Mouse (Mus musculus): Measurements from ENCODE around the gene Iqsec1. TPM values are rescaled to one million over a fixed set of nuclear protein-coding genes. Genes with fewer than 3 reads are reported as not detected.

Gene Iqsec1
- polyA plus RNA-seq, 1 experiment from 2014 or later = 33.4 TPM

GRCm38 (mm10) chr6:90809077-90809840, 179.2 kb downstream of the Iqsec1 start:
- Histone ChIP-seq H3K27ac (ENCODE audit: low read depth, low read length) (peak overlapping the region; percentile 46; the same call in 1 of the 2 replicates), H3K27me3 (ENCODE audit: control insufficient read depth, insufficient read depth, low read length) (no peaks in the 10 kb centered on the region), H3K9ac (replicated peaks; ENCODE audit: low read depth, low read length) (peak overlapping the region; percentile 34; the same call in 1 of the 2 replicates), H3K36me3 (ENCODE audit: control insufficient read depth, insufficient read depth, low read length) (no peaks in the 10 kb centered on the region), H3K4me2 (ENCODE audit: low read depth, low read length) (peak overlapping the region; percentile 48), H3K9me3 (ENCODE audit: control insufficient read depth, low read length) (no peaks in the 10 kb centered on the region), H3K4me3 (ENCODE audit: low read depth, low read length) (peak overlapping the region; percentile 33), H3K4me1 (ENCODE audit: control insufficient read depth, insufficient read depth, low read length) (peaks cover 23% of the 10 kb centered on the region)
- peak; percentile 5; the same call in 1 of the 2 replicates for ATAC-seq (ENCODE audit: low read depth)
- 55% methylated on average over 11 of the region's 11 CpGs for WGBS

DNA sequence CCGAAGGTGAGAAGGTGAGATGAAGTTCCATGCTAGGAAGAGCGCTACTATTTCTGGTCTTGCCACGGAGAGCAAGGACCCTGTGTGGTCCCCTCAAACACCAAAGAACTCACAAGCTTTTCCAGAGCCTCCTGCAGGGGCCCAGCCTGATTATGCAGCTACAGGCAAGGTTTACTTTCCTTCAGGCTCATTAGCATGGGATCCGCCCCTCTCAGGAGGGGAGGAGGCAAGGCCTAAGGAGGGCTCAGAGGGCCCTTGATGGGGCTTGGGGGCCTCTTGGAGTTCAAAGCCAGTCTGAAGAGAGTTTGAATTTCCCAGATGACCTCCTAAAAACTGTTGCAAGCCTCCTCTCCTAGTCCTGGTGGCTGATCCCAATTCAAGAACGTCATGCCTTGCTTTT, 179.9 kb downstream of the Iqsec1 start:
- Histone ChIP-seq H3K27me3 (ENCODE audit: control insufficient read depth, insufficient read depth, low read length) (no peaks in the 10 kb centered on the region), H3K4me1 (ENCODE audit: control insufficient read depth, insufficient read depth, low read length) (peaks cover 23% of the 10 kb centered on the region), H3K27ac (ENCODE audit: low read depth, low read length) (no peak overlapping the region), H3K4me3 (ENCODE audit: low read depth, low read length) (no peak overlapping the region), H3K4me2 (ENCODE audit: low read depth, low read length) (peak overlapping the region; percentile 48), H3K9ac (replicated peaks; ENCODE audit: low read depth, low read length) (no peak overlapping the region), H3K9me3 (ENCODE audit: control insufficient read depth, low read length) (no peaks in the 10 kb centered on the region), H3K36me3 (ENCODE audit: control insufficient read depth, insufficient read depth, low read length) (no peaks in the 10 kb centered on the region)
- ATAC-seq (ENCODE audit: low read depth) = no peak
- WGBS = 21% methylated on average over 5 of the region's 5 CpGs

- H3K27ac ChIP-seq (ENCODE audit: low read depth, low read length) = no peak overlapping the region
- no peaks in the 10 kb centered on the region for H3K9me3 ChIP-seq (ENCODE audit: control insufficient read depth, low read length)
- WGBS = 76% methylated on average over 3 of the region's 3 CpGs
- no peaks in the 10 kb centered on the region for H3K27me3 ChIP-seq (ENCODE audit: control insufficient read depth, insufficient read depth, low read length)
- no peak overlapping the region for H3K9ac ChIP-seq (replicated peaks; ENCODE audit: low read depth, low read length)
- no peak for ATAC-seq (ENCODE audit: low read depth)
- peaks cover 23% of the 10 kb centered on the region for H3K4me1 ChIP-seq (ENCODE audit: control insufficient read depth, insufficient read depth, low read length)
- no peak overlapping the region for H3K4me3 ChIP-seq (ENCODE audit: low read depth, low read length)
- no peaks in the 10 kb centered on the region for H3K36me3 ChIP-seq (ENCODE audit: control insufficient read depth, insufficient read depth, low read length)
- H3K4me2 ChIP-seq (ENCODE audit: low read depth, low read length) = peak overlapping the region; percentile 48; the same call in 1 of the 2 replicates
Measured at GRCm38 (mm10) chr6:90808134-90808533, 180.4 kb downstream of the Iqsec1 start.

DNA sequence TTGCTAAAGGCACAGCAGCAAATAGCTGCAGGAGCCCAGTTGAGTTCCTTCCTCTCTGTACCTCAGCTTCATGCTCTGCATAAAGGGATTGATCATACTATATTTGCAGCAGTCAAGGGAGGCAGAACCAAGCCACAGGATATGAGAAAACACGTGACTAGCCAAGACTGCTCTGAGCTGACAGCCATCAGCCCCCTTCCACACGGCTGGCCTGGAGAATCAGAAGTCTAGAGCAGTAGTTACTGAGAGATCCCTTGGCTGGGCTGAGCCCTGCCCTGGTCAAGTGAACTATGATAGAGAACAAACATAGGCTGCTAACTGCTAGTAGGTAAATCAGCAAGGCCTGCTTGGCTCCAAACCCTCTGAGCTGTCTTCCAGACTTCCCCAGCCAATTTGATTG, 180.9 kb downstream of the Iqsec1 start:
- 59% methylated on average over 2 of the region's 2 CpGs for WGBS
- no peak overlapping the region for H3K9ac ChIP-seq (replicated peaks; ENCODE audit: low read depth, low read length)
- H3K9me3 ChIP-seq (ENCODE audit: control insufficient read depth, low read length) = no peaks in the 10 kb centered on the region
- no peak overlapping the region for H3K27ac ChIP-seq (ENCODE audit: low read depth, low read length)
- no peaks in the 10 kb centered on the region for H3K36me3 ChIP-seq (ENCODE audit: control insufficient read depth, insufficient read depth, low read length)
- H3K4me3 ChIP-seq (ENCODE audit: low read depth, low read length) = no peak overlapping the region
- H3K4me2 ChIP-seq (ENCODE audit: low read depth, low read length) = no peak overlapping the region
- H3K4me1 ChIP-seq (ENCODE audit: control insufficient read depth, insufficient read depth, low read length) = peaks cover 27% of the 10 kb centered on the region
- no peak for ATAC-seq (ENCODE audit: low read depth)
- H3K27me3 ChIP-seq (ENCODE audit: control insufficient read depth, insufficient read depth, low read length) = no peaks in the 10 kb centered on the region

- 71% methylated on average over 1 of the region's 1 CpGs for WGBS
- Histone ChIP-seq H3K4me3 (ENCODE audit: low read depth, low read length) (no peak overlapping the region), H3K9ac (replicated peaks; ENCODE audit: low read depth, low read length) (no peak overlapping the region), H3K4me2 (ENCODE audit: low read depth, low read length) (no peak overlapping the region), H3K36me3 (ENCODE audit: control insufficient read depth, insufficient read depth, low read length) (no peaks in the 10 kb centered on the region), H3K27ac (ENCODE audit: low read depth, low read length) (no peak overlapping the region), H3K4me1 (ENCODE audit: control insufficient read depth, insufficient read depth, low read length) (peaks cover 33% of the 10 kb centered on the region), H3K27me3 (ENCODE audit: control insufficient read depth, insufficient read depth, low read length) (no peaks in the 10 kb centered on the region), H3K9me3 (ENCODE audit: control insufficient read depth, low read length) (no peaks in the 10 kb centered on the region)
- ATAC-seq (ENCODE audit: low read depth) = no peak
Measured at GRCm38 (mm10) chr6:90806743-90807142, 181.7 kb downstream of the Iqsec1 start.

GRCm38 (mm10) chr6:90805101-90805500, 183.4 kb downstream of the Iqsec1 start:
- 55% methylated on average over 2 of the region's 2 CpGs for WGBS
- no peak overlapping the region for H3K9ac ChIP-seq (replicated peaks; ENCODE audit: low read depth, low read length)
- H3K4me1 ChIP-seq (ENCODE audit: control insufficient read depth, insufficient read depth, low read length) = peaks cover 27% of the 10 kb centered on the region
- H3K27ac ChIP-seq (ENCODE audit: low read depth, low read length) = no peak overlapping the region
- no peaks in the 10 kb centered on the region for H3K9me3 ChIP-seq (ENCODE audit: control insufficient read depth, low read length)
- H3K27me3 ChIP-seq (ENCODE audit: control insufficient read depth, insufficient read depth, low read length) = no peaks in the 10 kb centered on the region
- no peaks in the 10 kb centered on the region for H3K36me3 ChIP-seq (ENCODE audit: control insufficient read depth, insufficient read depth, low read length)
- no peak overlapping the region for H3K4me2 ChIP-seq (ENCODE audit: low read depth, low read length)
- no peak overlapping the region for H3K4me3 ChIP-seq (ENCODE audit: low read depth, low read length)
- no peak for ATAC-seq (ENCODE audit: low read depth)

- H3K4me2 ChIP-seq (ENCODE audit: low read depth, low read length) = no peak overlapping the region
- no peak overlapping the region for H3K9ac ChIP-seq (replicated peaks; ENCODE audit: low read depth, low read length)
- H3K27ac ChIP-seq (ENCODE audit: low read depth, low read length) = no peak overlapping the region
- no peak for ATAC-seq (ENCODE audit: low read depth)
- no peak overlapping the region for H3K4me3 ChIP-seq (ENCODE audit: low read depth, low read length)
- H3K36me3 ChIP-seq (ENCODE audit: control insufficient read depth, insufficient read depth, low read length) = no peaks in the 10 kb centered on the region
- no peaks in the 10 kb centered on the region for H3K9me3 ChIP-seq (ENCODE audit: control insufficient read depth, low read length)
- peaks cover 27% of the 10 kb centered on the region for H3K4me1 ChIP-seq (ENCODE audit: control insufficient read depth, insufficient read depth, low read length)
- no peaks in the 10 kb centered on the region for H3K27me3 ChIP-seq (ENCODE audit: control insufficient read depth, insufficient read depth, low read length)
Measured at GRCm38 (mm10) chr6:90804646-90805045, 183.8 kb downstream of the Iqsec1 start.

DNA sequence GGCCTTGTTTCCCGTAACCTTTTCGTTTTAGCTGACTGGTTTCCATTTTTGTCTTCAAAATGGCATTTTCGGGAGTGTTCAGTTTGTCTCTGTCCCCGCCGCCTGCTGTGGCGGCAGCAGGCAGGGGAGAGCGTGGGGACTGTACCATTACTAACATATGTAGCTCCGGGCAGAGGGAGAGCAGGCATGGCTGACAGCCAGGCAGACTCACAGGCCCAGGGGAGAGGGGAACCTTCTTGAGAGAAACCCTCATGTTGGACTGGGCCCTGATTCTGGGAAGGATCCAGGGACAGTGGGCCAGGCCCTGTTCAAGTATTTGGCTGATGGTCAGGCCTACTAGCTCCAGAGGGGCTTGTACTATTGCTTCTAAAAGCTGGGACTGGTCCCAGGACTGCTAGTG, 185.9 kb downstream of the Iqsec1 start:
- peak; percentile 64 for ATAC-seq (ENCODE audit: low read depth)
- Histone ChIP-seq H3K4me2 (ENCODE audit: low read depth, low read length) (no peak overlapping the region), H3K36me3 (ENCODE audit: control insufficient read depth, insufficient read depth, low read length) (no peaks in the 10 kb centered on the region), H3K4me3 (ENCODE audit: low read depth, low read length) (no peak overlapping the region), H3K9ac (replicated peaks; ENCODE audit: low read depth, low read length) (no peak overlapping the region), H3K9me3 (ENCODE audit: control insufficient read depth, low read length) (no peaks in the 10 kb centered on the region), H3K27ac (ENCODE audit: low read depth, low read length) (0 out of 2 replicates have a peak overlapping the region, but pooled peaks have one; percentile 48), H3K4me1 (ENCODE audit: control insufficient read depth, insufficient read depth, low read length) (peaks cover 18% of the 10 kb centered on the region), H3K27me3 (ENCODE audit: control insufficient read depth, insufficient read depth, low read length) (no peaks in the 10 kb centered on the region)
- WGBS = 48% methylated on average over 8 of the region's 8 CpGs

- no peak overlapping the region for H3K4me2 ChIP-seq (ENCODE audit: low read depth, low read length)
- 0 out of 2 replicates have a peak overlapping the region, but pooled peaks have one; percentile 48 for H3K27ac ChIP-seq (ENCODE audit: low read depth, low read length)
- H3K36me3 ChIP-seq (ENCODE audit: control insufficient read depth, insufficient read depth, low read length) = no peaks in the 10 kb centered on the region
- peaks cover 13% of the 10 kb centered on the region for H3K4me1 ChIP-seq (ENCODE audit: control insufficient read depth, insufficient read depth, low read length)
- no peaks in the 10 kb centered on the region for H3K27me3 ChIP-seq (ENCODE audit: control insufficient read depth, insufficient read depth, low read length)
- no peaks in the 10 kb centered on the region for H3K9me3 ChIP-seq (ENCODE audit: control insufficient read depth, low read length)
- no peak overlapping the region for H3K4me3 ChIP-seq (ENCODE audit: low read depth, low read length)
- 52% methylated on average over 3 of the region's 3 CpGs for WGBS
- no peak for ATAC-seq (ENCODE audit: low read depth)
- H3K9ac ChIP-seq (replicated peaks; ENCODE audit: low read depth, low read length) = no peak overlapping the region
Measured at GRCm38 (mm10) chr6:90802058-90802457, 186.4 kb downstream of the Iqsec1 start.
